Mouse (Mus musculus): Measurements from ENCODE around the gene Cisd1.

GRCm38 (mm10) chr10:71349290-71349689 lies 4.5 kb upstream of the Cisd1 start:
- TF ChIP-seq POLR2A (IDR thresholded peaks at IDR 0.05; ENCODE audit: borderline replicate concordance, control insufficient read depth, low read depth, low read length) (no peak), CTCF (IDR thresholded peaks at IDR 0.05; ENCODE audit: control insufficient read depth, insufficient read depth, low read length) (no peak)

All from bone marrow, adult 2 months (tissue).